Mouse (Mus musculus): ENCODE results near the gene Clps.

- TF ChIP-seq GATA1 (IDR thresholded peaks at IDR 0.05; ENCODE audit: borderline replicate concordance, low read length) (no peak), FLI1 (IDR thresholded peaks at IDR 0.05; ENCODE audit: low read length) (no peak)
Observed at GRCm38 (mm10) chr17:28537881-28538280, 22.7 kb downstream of the Clps start.

Measured in megakaryocyte, embryonic 14.5 days (primary cell).